Mouse (Mus musculus): ENCODE data around the gene Noa1. TPM values are rescaled to one million over a fixed set of nuclear protein-coding genes. Genes with fewer than 3 reads are reported as not detected.

The Noa1 gene
- total and polyA plus RNA-seq, 3 experiments, result 12.0 to 51.1 (median 35.1) TPM

GRCm38 (mm10) chr5:77285685-77286084, 24.2 kb downstream of the Noa1 start:
- Histone ChIP-seq H3K36me3 (replicated peaks) (peaks cover 78% of the 10 kb centered on the region), H3K4me1 (ENCODE audit: insufficient read depth, low read depth, low read length) (no peaks in the 10 kb centered on the region)

GRCm38 (mm10) chr5:77282242-77282641, 27.6 kb downstream of the Noa1 start:
- H3K9me3 ChIP-seq (replicated peaks), result peaks cover 16% of the 10 kb centered on the region
- no peak overlapping the region for H3K4me3 ChIP-seq (ENCODE audit: low read depth, low read length)
- ATAC-seq (ENCODE audit: extremely low read depth, insufficient number of reproducible peaks, low FRiP score, poor library complexity, severe bottlenecking), result no peak
- DNase-seq (ENCODE audit: low spot score), result no peak
- no peaks in the 10 kb centered on the region for H3K27me3 ChIP-seq (ENCODE audit: insufficient read depth, low read length)
- TF ChIP-seq GATA1 (IDR thresholded peaks at IDR 0.05; ENCODE audit: borderline replicate concordance, low read length) (no peak), GATA2 (IDR thresholded peaks at IDR 0.05; ENCODE audit: borderline replicate concordance, low read depth, low read length) (no peak), CTCF (IDR thresholded peaks at IDR 0.05; ENCODE audit: low read depth, low read length) (no peak), TAL1 (conservative IDR thresholded peaks at IDR 0.05; ENCODE audit: low read depth, low read length) (no peak), POLR2AphosphoS5 (IDR thresholded peaks at IDR 0.05; ENCODE audit: insufficient replicate concordance, low read depth, low read length) (no peak)
- H3K36me3 ChIP-seq (replicated peaks), result peaks cover 79% of the 10 kb centered on the region
- H3K4me1 ChIP-seq (ENCODE audit: insufficient read depth, low read depth, low read length), result peaks cover under 1% of the 10 kb centered on the region; the same call in 1 of the 2 replicates

More at GRCm38 (mm10) chr5:77285685-77286084, 24.2 kb downstream of the Noa1 start:
- H3K4me3 ChIP-seq (ENCODE audit: low read depth, low read length), result no peak overlapping the region
- TF ChIP-seq GATA1 (IDR thresholded peaks at IDR 0.05; ENCODE audit: borderline replicate concordance, low read length) (no peak), POLR2AphosphoS5 (IDR thresholded peaks at IDR 0.05; ENCODE audit: insufficient replicate concordance, low read depth, low read length) (no peak), GATA2 (IDR thresholded peaks at IDR 0.05; ENCODE audit: borderline replicate concordance, low read depth, low read length) (no peak), TAL1 (conservative IDR thresholded peaks at IDR 0.05; ENCODE audit: low read depth, low read length) (no peak), CTCF (IDR thresholded peaks at IDR 0.05; ENCODE audit: low read depth, low read length) (no peak)
- H3K27me3 ChIP-seq (ENCODE audit: insufficient read depth, low read length), result no peaks in the 10 kb centered on the region
- ATAC-seq (ENCODE audit: extremely low read depth, insufficient number of reproducible peaks, low FRiP score, poor library complexity, severe bottlenecking) (no peak), DNase-seq (ENCODE audit: low spot score) (no peak)
- peaks cover 14% of the 10 kb centered on the region for H3K9me3 ChIP-seq (replicated peaks)

DNA sequence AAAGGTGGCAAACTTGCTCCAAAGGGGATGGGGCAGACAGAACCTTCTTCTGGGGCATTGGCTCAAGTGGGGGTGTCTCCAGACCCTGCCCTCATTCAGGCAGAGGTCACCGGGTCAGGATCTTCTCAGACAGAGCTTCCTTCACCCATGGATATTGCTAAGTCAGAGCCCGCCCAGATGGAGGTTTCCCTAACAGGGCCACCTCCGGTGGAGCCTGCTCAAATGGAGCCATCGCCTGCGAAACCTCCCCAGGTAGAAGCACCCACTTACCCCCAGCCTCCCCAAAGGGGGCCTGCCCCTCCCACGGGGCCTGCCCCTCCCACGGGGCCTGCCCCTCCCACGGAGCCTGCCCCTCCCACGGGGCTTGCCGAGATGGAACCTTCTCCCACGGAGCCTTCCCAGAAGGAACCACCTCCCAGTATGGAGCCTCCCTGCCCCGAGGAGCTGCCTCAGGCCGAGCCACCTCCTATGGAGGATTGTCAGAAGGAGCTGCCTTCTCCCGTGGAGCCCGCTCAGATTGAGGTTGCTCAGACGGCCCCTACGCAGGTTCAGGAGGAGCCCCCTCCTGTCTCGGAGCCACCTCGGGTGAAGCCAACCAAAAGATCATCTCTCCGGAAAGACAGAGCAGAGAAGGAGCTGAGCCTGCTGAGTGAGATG, 28.2 kb downstream of the Noa1 start:
- no peaks in the 10 kb centered on the region for H3K27me3 ChIP-seq (ENCODE audit: insufficient read depth, low read length)
- H3K4me3 ChIP-seq (ENCODE audit: low read depth, low read length), result no peak overlapping the region
- TF ChIP-seq TAL1 (conservative IDR thresholded peaks at IDR 0.05; ENCODE audit: low read depth, low read length) (no peak), GATA1 (IDR thresholded peaks at IDR 0.05; ENCODE audit: borderline replicate concordance, low read length) (no peak), POLR2AphosphoS5 (IDR thresholded peaks at IDR 0.05; ENCODE audit: insufficient replicate concordance, low read depth, low read length) (no peak), CTCF (IDR thresholded peaks at IDR 0.05; ENCODE audit: low read depth, low read length) (no peak), GATA2 (IDR thresholded peaks at IDR 0.05; ENCODE audit: borderline replicate concordance, low read depth, low read length) (no peak)
- no peak for ATAC-seq (ENCODE audit: extremely low read depth, insufficient number of reproducible peaks, low FRiP score, poor library complexity, severe bottlenecking)
- H3K4me1 ChIP-seq (ENCODE audit: insufficient read depth, low read depth, low read length), result peaks cover 5% of the 10 kb centered on the region
- H3K36me3 ChIP-seq (replicated peaks), result peaks cover 78% of the 10 kb centered on the region
- DNase-seq (ENCODE audit: low spot score), result no peak
- peaks cover 16% of the 10 kb centered on the region for H3K9me3 ChIP-seq (replicated peaks)

GRCm38 (mm10) chr5:77277204-77277603, 32.7 kb downstream of the Noa1 start:
- no peaks in the 10 kb centered on the region for H3K27me3 ChIP-seq (ENCODE audit: insufficient read depth, low read length)
- ATAC-seq (ENCODE audit: extremely low read depth, insufficient number of reproducible peaks, low FRiP score, poor library complexity, severe bottlenecking), result no peak
- no peak for DNase-seq (ENCODE audit: low spot score)
- H3K9me3 ChIP-seq (replicated peaks), result peaks cover 11% of the 10 kb centered on the region
- TF ChIP-seq POLR2AphosphoS5 (IDR thresholded peaks at IDR 0.05; ENCODE audit: insufficient replicate concordance, low read depth, low read length) (no peak), GATA2 (IDR thresholded peaks at IDR 0.05; ENCODE audit: borderline replicate concordance, low read depth, low read length) (no peak), TAL1 (conservative IDR thresholded peaks at IDR 0.05; ENCODE audit: low read depth, low read length) (no peak), GATA1 (IDR thresholded peaks at IDR 0.05; ENCODE audit: borderline replicate concordance, low read length) (no peak), CTCF (IDR thresholded peaks at IDR 0.05; ENCODE audit: low read depth, low read length) (no peak)
- peaks cover 29% of the 10 kb centered on the region for H3K4me1 ChIP-seq (ENCODE audit: insufficient read depth, low read depth, low read length)
- H3K4me3 ChIP-seq (ENCODE audit: low read depth, low read length), result no peak overlapping the region
- peaks cover 96% of the 10 kb centered on the region for H3K36me3 ChIP-seq (replicated peaks)

DNA sequence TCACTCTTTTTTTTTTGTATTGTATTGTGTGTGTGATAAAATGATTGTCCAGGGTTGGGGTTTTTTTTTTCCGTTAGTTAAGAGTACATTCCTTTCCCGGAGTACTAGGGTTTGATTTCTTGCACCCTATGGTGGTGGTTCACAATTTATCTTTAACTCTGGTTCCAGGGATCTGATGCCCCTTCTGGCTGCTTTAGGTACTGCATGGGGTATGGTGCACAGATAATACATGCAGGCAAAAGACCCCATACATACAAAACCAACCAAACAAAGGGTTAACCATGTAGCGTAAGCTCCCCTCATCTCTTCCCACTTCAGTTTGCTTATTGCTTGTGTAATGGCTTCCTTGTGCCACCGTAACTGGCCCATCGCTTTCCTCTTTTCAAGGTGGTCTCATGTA, 33.9 kb downstream of the Noa1 start:
- peaks cover 37% of the 10 kb centered on the region for H3K4me1 ChIP-seq (ENCODE audit: insufficient read depth, low read depth, low read length)
- H3K36me3 ChIP-seq (replicated peaks), result peaks cover 94% of the 10 kb centered on the region
- no peak for DNase-seq (ENCODE audit: low spot score)
- H3K9me3 ChIP-seq (replicated peaks), result peaks cover 2% of the 10 kb centered on the region; the same call in 1 of the 2 replicates
- H3K4me3 ChIP-seq (ENCODE audit: low read depth, low read length), result no peak overlapping the region
- ATAC-seq (ENCODE audit: extremely low read depth, insufficient number of reproducible peaks, low FRiP score, poor library complexity, severe bottlenecking), result no peak
- TF ChIP-seq POLR2AphosphoS5 (IDR thresholded peaks at IDR 0.05; ENCODE audit: insufficient replicate concordance, low read depth, low read length), result no peak
- no peak for TF ChIP-seq GATA2 (IDR thresholded peaks at IDR 0.05; ENCODE audit: borderline replicate concordance, low read depth, low read length)
- TF ChIP-seq CTCF (IDR thresholded peaks at IDR 0.05; ENCODE audit: low read depth, low read length), result peak; percentile 80
- no peaks in the 10 kb centered on the region for H3K27me3 ChIP-seq (ENCODE audit: insufficient read depth, low read length)

DNA sequence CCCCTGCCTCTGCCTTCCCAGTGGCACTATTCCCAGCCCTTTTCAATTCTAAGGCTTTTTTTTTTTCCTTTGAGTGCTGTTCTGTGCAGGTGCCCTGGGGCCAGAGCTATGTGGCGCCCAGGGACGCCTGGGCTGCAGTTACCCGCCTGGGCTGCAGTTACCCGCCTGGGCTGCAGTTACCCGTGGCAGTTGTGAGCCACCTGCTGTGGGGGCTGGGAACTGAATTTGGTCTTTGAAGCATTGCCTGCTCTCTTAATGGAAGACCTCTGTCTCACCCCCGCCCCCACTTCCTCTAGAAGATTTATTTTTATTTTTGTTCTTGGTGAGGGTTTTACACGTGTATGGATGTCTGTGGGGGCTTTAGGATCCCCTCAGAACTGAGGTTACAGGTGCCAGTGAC, 36.7 kb downstream of the Noa1 start:
- peaks cover 59% of the 10 kb centered on the region for H3K4me1 ChIP-seq (ENCODE audit: insufficient read depth, low read depth, low read length)
- peaks cover 93% of the 10 kb centered on the region for H3K36me3 ChIP-seq (replicated peaks)
- ATAC-seq (ENCODE audit: extremely low read depth, insufficient number of reproducible peaks, low FRiP score, poor library complexity, severe bottlenecking), result peak; percentile 81; the same call in 1 of the 2 replicates
- no peaks in the 10 kb centered on the region for H3K27me3 ChIP-seq (ENCODE audit: insufficient read depth, low read length)
- H3K4me3 ChIP-seq (ENCODE audit: low read depth, low read length), result no peak overlapping the region; the same call in 1 of the 2 replicates
- DNase-seq (ENCODE audit: low spot score), result peak; percentile 19
- H3K9me3 ChIP-seq (replicated peaks), result peaks cover 4% of the 10 kb centered on the region
- TF ChIP-seq TAL1 (conservative IDR thresholded peaks at IDR 0.05; ENCODE audit: low read depth, low read length) (no peak), CTCF (IDR thresholded peaks at IDR 0.05; ENCODE audit: low read depth, low read length) (no peak), POLR2AphosphoS5 (IDR thresholded peaks at IDR 0.05; ENCODE audit: insufficient replicate concordance, low read depth, low read length) (no peak), GATA1 (IDR thresholded peaks at IDR 0.05; ENCODE audit: borderline replicate concordance, low read length) (no peak), GATA2 (IDR thresholded peaks at IDR 0.05; ENCODE audit: borderline replicate concordance, low read depth, low read length) (no peak)

Data from G1E (cell line).